Mouse (Mus musculus) intestine, embryonic 14.5 days (tissue): ENCODE data around the gene Tnfrsf1b. TPM values are rescaled to one million over a fixed set of nuclear protein-coding genes. Genes with fewer than 3 reads are reported as not detected.
"Not testable (repeated sequence)": the region's sequence is repeated elsewhere in the genome, so short reads cannot be mapped to it uniquely, and the experiment has no call there.

Source experiments
- ATAC-seq: fragments of 200-750 bp; cut with Nextera tagmentation; replicated peaks from 2 replicates; pipeline ENCODE4 v1.8.0; 2017; ENCODE audit warnings: low read depth, moderate number of reproducible peaks, moderate TSS enrichment, moderate library complexity; ENCODE audit not compliant: low FRiP score, low TSS enrichment
- DNase-seq: peaks from one replicate; pipeline ENCODE4 v3.0.0-alpha.2; 2018; ENCODE audit warnings: low spot score
- H3K27ac ChIP-seq: fragments of 300-500 bp; sonication (generic); 2 replicates; pipeline ENCODE4 v1.5.1; 2014; ENCODE audit warnings: low read depth, mild to moderate bottlenecking, control low read depth
- H3K27me3 ChIP-seq: fragments of 300-500 bp; sonication (generic); replicated peaks from 2 replicates; pipeline ENCODE4 v1.6.1; 2014; ENCODE audit warnings: low read length, control low read depth; ENCODE audit not compliant: control insufficient read depth, insufficient read depth
- H3K36me3 ChIP-seq: fragments of 300-500 bp; sonication (generic); 2 replicates; pipeline ENCODE4 v1.6.1; 2014; ENCODE audit warnings: low read length, control low read depth; ENCODE audit not compliant: control insufficient read depth, insufficient read depth
- H3K4me1 ChIP-seq: fragments of 300-500 bp; sonication (generic); replicated peaks from 2 replicates; pipeline ENCODE4 v1.6.1; 2014; ENCODE audit warnings: low read length, control low read depth, mixed read lengths; ENCODE audit not compliant: control insufficient read depth, insufficient read depth
- H3K4me2 ChIP-seq: fragments of 300-500 bp; sonication (generic); 2 replicates; pipeline ENCODE4 v1.6.1; 2014; ENCODE audit warnings: low read length
- H3K4me3 ChIP-seq: fragments of 300-500 bp; sonication (generic); 2 replicates; pipeline ENCODE4 v1.5.1; 2014; ENCODE audit warnings: low read depth, low read length, control low read depth, mixed read lengths
- H3K9ac ChIP-seq: fragments of 300-500 bp; sonication (generic); 2 replicates; pipeline ENCODE4 v1.6.1; 2014; ENCODE audit warnings: mild to moderate bottlenecking, low read length
- H3K9me3 ChIP-seq: fragments of 300-500 bp; sonication (generic); 2 replicates; pipeline ENCODE4 v1.6.1; 2016; ENCODE audit warnings: low read length, control low read depth; ENCODE audit not compliant: control insufficient read depth
- WGBS: fragments of 180-500 bp; shearing (Covaris S2); extraction: QIAGEN DNeasy Blood & Tissue Kit; methylation state at CpG from one replicate; pipeline ENCODE4 v1.1.7; 2014; 5-methylcytosine and 5-hydroxymethylcytosine counted together
- polyA plus RNA-seq: library from polyadenylated mRNA; unstranded; fragments of >200 nt; fragmentation: Nextera tagmentation; extraction: Ambion mirVana; gene quantifications from 2 replicates; pipeline ENCODE4 v1.2.1, GENCODE M21; 2014

The Tnfrsf1b gene
- polyA plus RNA-seq, 1 experiment from 2014 or later, result 5.7 TPM

- peaks cover 13% of the 10 kb centered on the region for H3K4me1 ChIP-seq
- H3K27ac ChIP-seq, result peak within 1 kb of the TSS; percentile 64; the same call in 1 of the 2 replicates
- WGBS, result under 1% methylated on average over 53 of the region's 53 CpGs
- no peaks in the 10 kb centered on the region for H3K9me3 ChIP-seq
- ATAC-seq (peak; percentile 93), DNase-seq (peak; percentile 97)
- H3K36me3 ChIP-seq, result peaks cover 10% of the 10 kb centered on the region; the same call in 1 of the 2 replicates
- H3K9ac ChIP-seq, result peak within 1 kb of the TSS; percentile 78
- no peaks in the 10 kb centered on the region for H3K27me3 ChIP-seq
- peak within 1 kb of the TSS; percentile 96 for H3K4me2 ChIP-seq
- peak within 1 kb of the TSS; percentile 99 for H3K4me3 ChIP-seq
These were observed 52.0 kb downstream of the Tnfrsf1b start, which contains the start of gene Vps13d for GRCm38 (mm10) chr4:145194559-145195162. Gene Vps13d (minus strand): TSS chr4:145195005.

- WGBS, result under 1% methylated on average over 10 of the region's 10 CpGs
- peak overlapping the region; percentile 99 for H3K4me3 ChIP-seq
- peaks cover 15% of the 10 kb centered on the region for H3K36me3 ChIP-seq
- H3K4me1 ChIP-seq, result peaks cover 13% of the 10 kb centered on the region
- peak overlapping the region; percentile 64; the same call in 1 of the 2 replicates for H3K27ac ChIP-seq
- ATAC-seq (peak; percentile 36), DNase-seq (peak; percentile 71)
- no peaks in the 10 kb centered on the region for H3K27me3 ChIP-seq
- H3K4me2 ChIP-seq, result peak overlapping the region; percentile 96
- no peaks in the 10 kb centered on the region for H3K9me3 ChIP-seq
- H3K9ac ChIP-seq, result peak overlapping the region; percentile 78
These were observed 52.6 kb downstream of the Tnfrsf1b start for GRCm38 (mm10) chr4:145193991-145194511.

GRCm38 (mm10) chr4:145193406-145193805 is 53.3 kb downstream of the Tnfrsf1b start:
- no peak overlapping the region for H3K27ac ChIP-seq
- peak overlapping the region; percentile 96 for H3K4me2 ChIP-seq
- H3K4me3 ChIP-seq, result peak overlapping the region; percentile 99
- H3K9me3 ChIP-seq, result no peaks in the 10 kb centered on the region
- DNase-seq (no peak), ATAC-seq (no peak)
- peaks cover 22% of the 10 kb centered on the region for H3K36me3 ChIP-seq
- peaks cover 13% of the 10 kb centered on the region for H3K4me1 ChIP-seq
- 34% methylated on average over 3 of the region's 3 CpGs for WGBS
- no peak overlapping the region; the same call in 1 of the 2 replicates for H3K9ac ChIP-seq
- H3K27me3 ChIP-seq, result no peaks in the 10 kb centered on the region

- Histone ChIP-seq H3K4me1 (peaks cover 13% of the 10 kb centered on the region), H3K4me3 (no peak overlapping the region), H3K9me3 (no peaks in the 10 kb centered on the region), H3K9ac (no peak overlapping the region), H3K27ac (no peak overlapping the region), H3K36me3 (peaks cover 22% of the 10 kb centered on the region), H3K27me3 (no peaks in the 10 kb centered on the region), H3K4me2 (no peak overlapping the region)
- no peak for DNase-seq
- no peak for ATAC-seq
These were observed 54.0 kb downstream of the Tnfrsf1b start for GRCm38 (mm10) chr4:145192686-145193085.

- no peak overlapping the region for H3K4me3 ChIP-seq
- H3K36me3 ChIP-seq, result peaks cover 38% of the 10 kb centered on the region
- no peak for DNase-seq
- H3K9me3 ChIP-seq, result no peaks in the 10 kb centered on the region
- H3K4me1 ChIP-seq, result peaks cover 11% of the 10 kb centered on the region
- no peak overlapping the region for H3K9ac ChIP-seq
- H3K27ac ChIP-seq, result no peak overlapping the region
- H3K4me2 ChIP-seq, result no peak overlapping the region
- ATAC-seq, result no peak
- no peaks in the 10 kb centered on the region for H3K27me3 ChIP-seq
These were observed 58.1 kb downstream of the Tnfrsf1b start for GRCm38 (mm10) chr4:145188561-145188960.

GRCm38 (mm10) chr4:145187619-145188018 is 59.1 kb downstream of the Tnfrsf1b start:
- Histone ChIP-seq H3K4me1 (0 out of 2 replicates have a peak, but pooled peaks cover 1% of the 10 kb centered on the region), H3K4me3 (no peak overlapping the region), H3K4me2 (no peak overlapping the region), H3K36me3 (peaks cover 38% of the 10 kb centered on the region), H3K27me3 (no peaks in the 10 kb centered on the region), H3K27ac (no peak overlapping the region), H3K9me3 (no peaks in the 10 kb centered on the region), H3K9ac (no peak overlapping the region)
- ATAC-seq (no peak), DNase-seq (no peak)
- WGBS, result 77% methylated on average over 2 of the region's 2 CpGs

GRCm38 (mm10) chr4:145178918-145179549 is 67.6 kb downstream of the Tnfrsf1b start:
- H3K27me3 ChIP-seq, result no peaks in the 10 kb centered on the region
- ATAC-seq, result peak; percentile 43; the same call in 1 of the 2 replicates
- H3K4me1 ChIP-seq, result no peaks in the 10 kb centered on the region
- H3K27ac ChIP-seq, result no peak overlapping the region
- no peaks in the 10 kb centered on the region for H3K9me3 ChIP-seq
- WGBS, result 95% methylated on average over 5 of the region's 5 CpGs
- no peak overlapping the region for H3K9ac ChIP-seq
- peaks cover 49% of the 10 kb centered on the region for H3K36me3 ChIP-seq
- no peak for DNase-seq
- H3K4me2 ChIP-seq, result no peak overlapping the region
- no peak overlapping the region for H3K4me3 ChIP-seq

- H3K9me3 ChIP-seq, H3K4me2 ChIP-seq, H3K4me1 ChIP-seq, DNase-seq, ATAC-seq, H3K4me3 ChIP-seq, H3K27ac ChIP-seq, H3K27me3 ChIP-seq, H3K9ac ChIP-seq: not testable (repeated sequence)
- 68% methylated on average over 3 of the region's 3 CpGs for WGBS
- peaks cover 91% of the 10 kb centered on the region for H3K36me3 ChIP-seq
These were observed 81.1 kb downstream of the Tnfrsf1b start for GRCm38 (mm10) chr4:145165542-145165941.
